Mouse (Mus musculus): Measurements from ENCODE around the gene Insig1.

DNA sequence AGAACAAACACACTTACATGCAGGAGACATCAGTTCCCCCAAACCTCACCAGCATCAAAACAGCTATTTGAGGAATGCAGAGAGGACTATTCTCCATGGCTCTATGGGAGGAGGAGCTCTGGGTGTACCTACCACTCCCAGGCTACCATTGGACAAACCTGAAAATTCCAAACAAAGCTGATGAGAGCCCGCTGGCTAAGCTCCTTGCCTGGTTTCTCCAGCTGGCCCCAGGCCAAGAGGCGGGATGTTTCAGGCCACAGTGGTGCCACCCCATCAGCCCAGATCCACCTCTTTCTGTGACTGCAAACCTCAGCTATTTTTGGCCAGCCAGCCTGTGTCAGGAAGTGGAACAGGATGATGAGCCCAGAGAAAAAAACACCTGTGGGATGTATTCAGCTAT is 33.0 kb upstream of the Insig1 start:
- no peak for TF ChIP-seq CTCF (IDR thresholded peaks at IDR 0.05; ENCODE audit: insufficient read depth, low read depth, low read length)
- no peak for TF ChIP-seq POLR2A (IDR thresholded peaks at IDR 0.05; ENCODE audit: insufficient read depth, low read depth, low read length)
